Mouse (Mus musculus) MEL (cell line): Measurements from ENCODE around the gene Cwc25. TPM values are rescaled to one million over a fixed set of nuclear protein-coding genes. Genes with fewer than 3 reads are reported as not detected.

Source experiments
- DNase-seq: peaks from one replicate; pipeline ENCODE4 v3.0.0; 2011; ENCODE audit warnings: low read depth, low spot score
- H3K27ac ChIP-seq: 2 replicates; pipeline ENCODE4 v1.5.1; 2012; ENCODE audit warnings: low read depth, mild to moderate bottlenecking, control low read depth, low read length, moderate library complexity; ENCODE audit not compliant: control insufficient read depth
- H3K27me3 ChIP-seq, 2 experiments: fragments of 150-350 bp in 1 of 2; sonication (generic) in 1 of 2; 2 replicates each; pipeline ENCODE4 v1.6.1; 2012; ENCODE audit warnings: low read length in 2 of 2, mild to moderate bottlenecking in 2 of 2, improper control_type of control experiment in 1 of 2, moderate library complexity in 1 of 2; ENCODE audit not compliant: insufficient read depth in 2 of 2, control insufficient read depth in 1 of 2
- H3K36me3 ChIP-seq, 2 experiments: 2 replicates each; pipeline ENCODE4 v1.6.1; 2012 to 2014; ENCODE audit warnings: low read length in 2 of 2, improper control_type of control experiment in 1 of 2, inconsistent platforms in 1 of 2, mild to moderate bottlenecking in 1 of 2; ENCODE audit not compliant: insufficient read depth in 2 of 2, control insufficient read depth in 1 of 2
- H3K4me1 ChIP-seq, 2 experiments: fragments of 150-350 bp in 1 of 2; sonication (generic) in 1 of 2; 2 replicates each; pipeline ENCODE4 v1.6.1; 2012; ENCODE audit warnings: low read length in 2 of 2, improper control_type of control experiment in 1 of 2, mild to moderate bottlenecking in 1 of 2; ENCODE audit not compliant: insufficient read depth in 2 of 2, control insufficient read depth in 1 of 2
- H3K4me3 ChIP-seq, 2 experiments: fragments of 150-350 bp in 1 of 2; sonication (generic) in 1 of 2; 2 replicates each; pipeline ENCODE4 v1.5.1; 2012; ENCODE audit warnings: low read depth in 2 of 2, low read length in 2 of 2, mild to moderate bottlenecking in 2 of 2, moderate library complexity in 2 of 2, control low read depth in 1 of 2, improper control_type of control experiment in 1 of 2; ENCODE audit not compliant: control insufficient read depth in 1 of 2, insufficient read depth in 1 of 2
- H3K79me2 ChIP-seq: 2 replicates; pipeline ENCODE4 v1.6.1; 2012; ENCODE audit warnings: mild to moderate bottlenecking, low read length, moderate library complexity; ENCODE audit not compliant: control insufficient read depth, poor library complexity, insufficient read depth
- H3K9ac ChIP-seq: 2 replicates; pipeline ENCODE4 v1.6.1; 2012; ENCODE audit warnings: low read depth, mild to moderate bottlenecking, control low read depth, low read length, moderate library complexity; ENCODE audit not compliant: control insufficient read depth, poor library complexity, severe bottlenecking
- H3K9me3 ChIP-seq: fragments of 150-350 bp; sonication (generic); replicated peaks from 2 replicates; pipeline ENCODE4 v1.6.1; 2012; ENCODE audit warnings: mild to moderate bottlenecking, low read length, improper control_type of control experiment, moderate library complexity; ENCODE audit not compliant: insufficient read depth
- BHLHE40 ChIP-seq: IDR thresholded peaks from 2 replicates; pipeline ENCODE4 v1.6.1; 2012; ENCODE audit warnings: low read depth, mild to moderate bottlenecking, inconsistent platforms, low read length, improper control_type of control experiment, borderline replicate concordance
- CHD2 ChIP-seq: IDR thresholded peaks from 2 replicates; pipeline ENCODE4 v1.6.1; 2011; ENCODE audit warnings: low read length, improper control_type of control experiment
- CTCF ChIP-seq, 3 experiments: IDR thresholded peaks in 2 of 3; conservative IDR thresholded peaks in 1 of 3; 2 replicates each; pipeline ENCODE4 v1.5.1; 2011 to 2012; ENCODE audit warnings: low read length in 3 of 3, low read depth in 2 of 3, mild to moderate bottlenecking in 2 of 3, improper control_type of control experiment in 1 of 3, inconsistent platforms in 1 of 3, mixed read lengths in 1 of 3, moderate library complexity in 1 of 3; ENCODE audit not compliant: control insufficient read depth in 1 of 3, insufficient read depth in 1 of 3, poor library complexity in 1 of 3, severe bottlenecking in 1 of 3
- E2F4 ChIP-seq: IDR thresholded peaks from 2 replicates; pipeline ENCODE4 v1.6.1; 2011; ENCODE audit warnings: low read depth, low read length, improper control_type of control experiment, borderline replicate concordance
- EP300 ChIP-seq, 2 experiments: IDR thresholded peaks; 2 replicates each; pipeline ENCODE4 v1.6.1; 2011; ENCODE audit warnings: improper control_type of control experiment in 2 of 2, low read length in 2 of 2, low read depth in 1 of 2, mild to moderate bottlenecking in 1 of 2
- GABPA ChIP-seq: IDR thresholded peaks from 2 replicates; pipeline ENCODE4 v1.6.1; 2012; ENCODE audit warnings: low read depth, mild to moderate bottlenecking, inconsistent platforms, low read length, improper control_type of control experiment, moderate library complexity
- JUND ChIP-seq: IDR thresholded peaks from 2 replicates; pipeline ENCODE4 v1.6.1; 2011; ENCODE audit warnings: low read depth, mild to moderate bottlenecking, improper control_type of control experiment, low read length
- MAFK ChIP-seq: IDR thresholded peaks from 2 replicates; pipeline ENCODE4 v1.6.1; 2011; ENCODE audit warnings: low read depth, mild to moderate bottlenecking, low read length, improper control_type of control experiment, borderline replicate concordance
- MAX ChIP-seq: IDR thresholded peaks from 2 replicates; pipeline ENCODE4 v1.6.1; 2011; ENCODE audit warnings: low read length, improper control_type of control experiment
- MXI1 ChIP-seq: IDR thresholded peaks from 2 replicates; pipeline ENCODE4 v1.6.1; 2011; ENCODE audit warnings: mild to moderate bottlenecking, low read depth, low read length, improper control_type of control experiment
- NELFE ChIP-seq: IDR thresholded peaks from 2 replicates; pipeline ENCODE4 v1.6.1; 2011; ENCODE audit warnings: low read depth, low read length, improper control_type of control experiment
- POLR2AphosphoS2 ChIP-seq: IDR thresholded peaks from 2 replicates; pipeline ENCODE4 v1.6.1; 2011; ENCODE audit warnings: low read length, improper control_type of control experiment
- RAD21 ChIP-seq: IDR thresholded peaks from 2 replicates; pipeline ENCODE4 v1.6.1; 2011; ENCODE audit warnings: mild to moderate bottlenecking, low read depth, low read length, improper control_type of control experiment
- SMC3 ChIP-seq: IDR thresholded peaks from 2 replicates; pipeline ENCODE4 v1.6.1; 2011; ENCODE audit warnings: low read depth, low read length, improper control_type of control experiment
- TAL1 ChIP-seq: IDR thresholded peaks from 2 replicates; pipeline ENCODE4 v1.6.1; 2012; ENCODE audit warnings: mild to moderate bottlenecking, inconsistent platforms, low read length, moderate library complexity, mixed read lengths
- TBP ChIP-seq: IDR thresholded peaks from 2 replicates; pipeline ENCODE4 v1.8.0; 2011; ENCODE audit warnings: low read depth, low read length, improper control_type of control experiment
- UBTF ChIP-seq: IDR thresholded peaks from 2 replicates; pipeline ENCODE4 v1.6.1; 2012; ENCODE audit warnings: low read depth, mild to moderate bottlenecking, inconsistent platforms, low read length, improper control_type of control experiment, moderate library complexity, borderline replicate concordance; ENCODE audit not compliant: insufficient read depth
- USF2 ChIP-seq, 2 experiments: IDR thresholded peaks; 2 replicates each; pipeline ENCODE4 v1.6.1; 2011 to 2012; ENCODE audit warnings: improper control_type of control experiment in 2 of 2, low read length in 2 of 2, borderline replicate concordance in 1 of 2, inconsistent platforms in 1 of 2, low read depth in 1 of 2, mild to moderate bottlenecking in 1 of 2; ENCODE audit not compliant: insufficient read depth in 1 of 2
- ZKSCAN1 ChIP-seq: IDR thresholded peaks from 2 replicates; pipeline ENCODE4 v1.6.1; 2012; ENCODE audit warnings: low read depth, mild to moderate bottlenecking, inconsistent platforms, low read length, improper control_type of control experiment, moderate library complexity
- polyA plus RNA-seq, 2 experiments: library from polyadenylated mRNA; stranded (reverse) in 1 of 2; unstranded in 1 of 2; fragments of >175 nt in 1 of 2; fragments of >200 nt in 1 of 2; gene quantifications; 2 replicates each; pipeline versions ENCODE4 v1.2.1 to v1.2.4; 2012; ENCODE audit warnings: low replicate concordance in 2 of 2, low read depth in 1 of 2; ENCODE audit not compliant: insufficient read length in 2 of 2, insufficient read depth in 1 of 2, missing spikeins in 1 of 2
- total RNA-seq: library from RNA; depleted of rRNA; stranded (reverse); fragments of 300-350 nt; gene quantifications from 2 replicates; pipeline ENCODE4 v1.2.3, GENCODE M21; 2012

Gene Cwc25
- total and polyA plus RNA-seq, 3 experiments, result 16.7 to 20.8 TPM; not detected in 1

DNA sequence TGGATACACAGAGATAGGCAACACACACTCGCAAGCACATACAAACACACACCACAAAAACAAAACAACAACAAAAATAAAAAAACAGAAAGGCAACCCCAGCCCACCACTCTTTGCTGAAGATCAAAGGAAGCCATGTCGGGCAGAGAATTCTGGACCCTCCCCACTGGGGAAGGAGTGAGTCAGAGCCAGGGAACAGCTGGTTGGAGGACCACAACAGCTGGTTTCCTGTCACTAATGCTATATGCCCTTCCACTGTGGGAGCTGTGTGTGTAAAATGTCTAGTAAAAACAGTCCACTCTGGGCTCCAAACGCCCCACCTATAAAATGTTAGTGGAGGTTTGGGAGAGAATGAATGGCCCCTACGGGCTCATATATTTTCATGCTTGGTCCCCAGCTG is 45.0 kb downstream of the Cwc25 start:
- DNase-seq, result no peak
- Histone ChIP-seq H3K79me2 (no peaks in the 10 kb centered on the region), H3K9me3 (no peaks in the 10 kb centered on the region), H3K4me3 (no peak overlapping the region), H3K36me3 (peaks cover 3 to 14% of the 10 kb centered on the region in 2 experiments; a peak in 3 of 4 replicates), H3K9ac (no peak overlapping the region), H3K4me1 (peaks cover 0 to 3% of the 10 kb centered on the region in 2 experiments; a peak in 2 of 4 replicates), H3K27ac (no peak overlapping the region), H3K27me3 (no peaks in the 10 kb centered on the region)
- no peak for TF ChIP-seq NELFE
- TF ChIP-seq MAX, result no peak
- no peak for TF ChIP-seq USF2 (IDR thresholded peaks at IDR 0.05; ENCODE audit: borderline replicate concordance in 1 of 2, insufficient read depth in 1 of 2, low read depth in 1 of 2, low read length in 2 of 2)
- TF ChIP-seq TAL1, result no peak
- TF ChIP-seq EP300 (IDR thresholded peaks at IDR 0.05; ENCODE audit: low read depth in 1 of 2, low read length in 2 of 2), result no peak
- no peak for TF ChIP-seq POLR2AphosphoS2
- no peak for TF ChIP-seq MXI1
- no peak for TF ChIP-seq MAFK
- TF ChIP-seq JUND, result no peak
- TF ChIP-seq E2F4, result no peak
- no peak for TF ChIP-seq RAD21
- no peak for TF ChIP-seq GABPA
- no peak for TF ChIP-seq BHLHE40
- TF ChIP-seq ZKSCAN1, result no peak
- TF ChIP-seq CHD2, result no peak
- no peak for TF ChIP-seq CTCF (IDR thresholded peaks at IDR 0.05 in 2 of 3, conservative IDR thresholded peaks at IDR 0.05 in 1 of 3; ENCODE audit: control insufficient read depth in 1 of 3, insufficient read depth in 1 of 3, low read depth in 2 of 3, low read length in 3 of 3, poor library complexity in 1 of 3, severe bottlenecking in 1 of 3)
- TF ChIP-seq UBTF, result no peak
- TF ChIP-seq TBP, result no peak

DNA sequence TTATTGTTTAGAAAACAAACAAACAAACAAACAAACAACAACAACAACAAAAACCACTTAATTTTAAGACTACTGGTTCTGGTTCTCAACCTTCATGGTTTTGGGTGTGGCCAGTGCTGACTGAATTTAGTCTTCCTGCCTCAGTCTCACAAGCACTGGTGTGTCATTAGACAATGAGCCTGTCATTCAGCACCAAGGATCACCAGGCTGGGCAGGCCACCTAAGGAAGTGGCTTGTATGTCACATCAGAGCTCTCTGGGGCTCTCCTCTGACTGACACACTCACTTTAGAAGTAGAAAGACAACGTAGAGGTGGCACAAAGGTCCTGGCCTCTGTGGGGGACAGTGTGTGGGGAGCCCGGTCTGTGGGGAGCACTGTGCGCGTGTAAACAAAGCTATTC is 47.3 kb downstream of the Cwc25 start:
- Histone ChIP-seq H3K9me3 (no peaks in the 10 kb centered on the region), H3K27me3 (no peaks in the 10 kb centered on the region), H3K36me3 (peaks cover 3 to 12% of the 10 kb centered on the region in 2 experiments; a peak in 3 of 4 replicates), H3K4me3 (no peak overlapping the region), H3K27ac (no peak overlapping the region; the same call in 1 of the 2 replicates), H3K4me1 (peaks cover 0 to 3% of the 10 kb centered on the region in 2 experiments; a peak in 2 of 4 replicates), H3K79me2 (no peaks in the 10 kb centered on the region), H3K9ac (no peak overlapping the region)
- TF ChIP-seq SMC3 (no peak), CTCF (IDR thresholded peaks at IDR 0.05 in 2 of 3, conservative IDR thresholded peaks at IDR 0.05 in 1 of 3; ENCODE audit: control insufficient read depth in 1 of 3, insufficient read depth in 1 of 3, low read depth in 2 of 3, low read length in 3 of 3, poor library complexity in 1 of 3, severe bottlenecking in 1 of 3) (no peak), TAL1 (no peak)
- DNase-seq, result no peak
